Mouse (Mus musculus): ENCODE results near the gene Polr2a. TPM values are rescaled to one million over a fixed set of nuclear protein-coding genes. Genes with fewer than 3 reads are reported as not detected.

Polr2a gene
- polyA plus RNA-seq, 1 experiment from 2014 or later: 32.7 TPM

DNA sequence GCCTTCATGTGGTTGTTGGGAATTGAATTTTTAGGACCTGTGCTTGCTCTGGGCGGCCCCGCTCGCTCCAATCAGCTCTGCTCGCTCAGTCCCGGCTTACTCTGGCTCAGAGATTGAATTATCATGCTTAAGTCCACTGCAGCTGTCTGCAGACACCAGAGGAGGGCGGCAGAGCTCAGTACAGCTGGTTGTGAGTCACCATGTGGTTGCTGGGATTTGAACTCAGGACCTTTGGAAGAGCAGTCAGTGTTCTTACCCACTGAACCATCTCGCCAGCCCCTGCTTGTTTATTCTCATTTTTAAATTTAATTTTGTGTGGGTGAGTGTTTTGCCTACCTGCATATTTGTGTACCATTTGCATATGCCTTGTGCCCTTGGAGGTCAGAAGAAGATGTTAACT lies 5.1 kb upstream of the Polr2a start:
- Histone ChIP-seq H3K4me3 (no peak overlapping the region), H3K9me3 (no peaks in the 10 kb centered on the region), H3K4me1 (peaks cover 27% of the 10 kb centered on the region), H3K36me3 (no peaks in the 10 kb centered on the region), H3K27ac (no peak overlapping the region), H3K9ac (no peak overlapping the region), H3K4me2 (replicated peaks) (no peak overlapping the region), H3K27me3 (no peaks in the 10 kb centered on the region)
- WGBS: 72% methylated on average over 7 of the region's 7 CpGs
- ATAC-seq (ENCODE audit: insufficient number of reproducible peaks, insufficient read depth, low FRiP score, low TSS enrichment): no peak

DNA sequence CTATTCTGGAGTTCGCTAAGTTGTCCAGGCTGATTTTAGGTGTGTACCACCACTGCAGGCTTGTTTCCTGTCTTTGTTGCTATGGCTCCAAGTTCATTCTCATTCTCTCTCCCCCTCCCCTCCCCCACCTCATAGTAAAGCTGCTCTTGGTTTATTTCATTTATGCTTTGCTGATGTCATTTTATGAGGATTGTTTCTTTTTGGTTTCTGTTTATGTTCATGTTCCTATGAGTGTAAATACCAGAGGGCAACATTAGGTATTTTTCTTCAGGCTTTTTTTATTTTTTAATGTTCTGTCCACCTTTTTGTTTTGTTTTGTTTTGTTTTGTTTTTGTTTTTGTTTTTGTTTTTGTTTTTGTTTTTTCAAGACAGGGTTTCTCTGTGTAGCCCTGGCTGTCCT lies 3.4 kb upstream of the Polr2a start, which contains the start of gene Slc35g3:
Gene Slc35g3 (minus strand): TSS at position 101 of the 400 bp plus-strand sequence.
- ATAC-seq (ENCODE audit: insufficient number of reproducible peaks, insufficient read depth, low FRiP score, low TSS enrichment): no peak
- Histone ChIP-seq H3K9ac (no peak within 1 kb of the TSS), H3K4me3 (no peak within 1 kb of the TSS), H3K4me2 (replicated peaks) (no peak within 1 kb of the TSS), H3K27ac (peak within 1 kb of the TSS; percentile 98; the same call in 1 of the 2 replicates), H3K4me1 (peaks cover 24% of the 10 kb centered on the region), H3K9me3 (no peaks in the 10 kb centered on the region), H3K27me3 (no peaks in the 10 kb centered on the region), H3K36me3 (no peaks in the 10 kb centered on the region)
- WGBS: 68% methylated on average over 1 of the region's 1 CpGs

DNA sequence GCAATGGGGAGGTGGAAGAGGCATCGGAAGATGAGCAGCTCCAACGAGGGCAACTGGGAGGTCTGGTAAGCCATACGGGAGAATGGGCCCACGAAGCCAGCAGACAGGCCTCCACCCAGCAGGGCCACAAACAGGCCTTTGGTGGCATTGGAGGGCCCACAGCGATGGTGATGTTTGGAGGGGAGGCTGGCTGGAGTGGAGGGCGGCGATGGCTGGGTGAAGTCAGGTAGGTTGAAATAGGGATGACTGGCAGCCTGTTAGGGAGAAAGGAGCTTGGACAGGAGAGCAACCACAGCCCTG lies 2.4 kb upstream of the Polr2a start:
- H3K4me1 ChIP-seq: peaks cover 28% of the 10 kb centered on the region
- ATAC-seq (ENCODE audit: insufficient number of reproducible peaks, insufficient read depth, low FRiP score, low TSS enrichment): no peak
- H3K9ac ChIP-seq: no peak overlapping the region

DNA sequence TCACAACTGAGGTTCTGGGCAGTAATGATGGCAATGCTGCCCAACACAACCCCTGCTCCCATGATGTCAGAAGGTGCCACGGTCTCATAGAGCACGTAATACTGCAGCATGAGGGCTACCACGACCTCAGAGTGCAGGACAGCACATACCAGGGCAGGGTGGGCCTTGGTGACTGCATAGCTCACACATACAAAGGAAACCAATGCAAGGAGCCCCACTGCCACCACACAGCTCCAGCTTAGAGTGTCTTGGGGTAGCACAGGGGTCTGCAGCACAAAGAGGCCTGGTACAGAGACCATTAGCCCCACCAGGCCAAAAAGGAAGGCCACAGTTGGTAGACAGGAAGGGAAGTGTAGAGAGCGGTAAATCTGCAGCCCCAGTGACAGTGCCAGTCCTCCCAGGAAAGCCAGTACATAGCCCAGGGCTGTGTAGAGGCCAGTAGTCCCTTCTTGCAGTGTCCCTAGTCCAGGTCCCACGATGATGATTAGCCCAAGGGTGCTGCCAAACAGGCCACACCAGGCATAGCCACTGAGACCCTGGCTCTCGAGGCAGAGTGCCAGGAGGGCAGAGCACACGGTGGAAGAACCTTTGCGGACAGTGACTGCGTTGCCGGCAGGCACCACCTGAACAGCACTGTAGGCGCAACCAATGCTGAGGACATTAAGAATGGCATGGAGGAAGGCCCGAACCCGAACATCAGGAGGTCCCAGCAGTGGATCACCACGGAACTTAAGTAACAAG lies 1.9 kb upstream of the Polr2a start:
- Histone ChIP-seq H3K4me1 (peaks cover 33% of the 10 kb centered on the region), H3K9me3 (no peaks in the 10 kb centered on the region), H3K9ac (peak overlapping the region; percentile 39), H3K36me3 (no peaks in the 10 kb centered on the region), H3K4me2 (replicated peaks) (peak overlapping the region; percentile 66), H3K27me3 (no peaks in the 10 kb centered on the region), H3K27ac (peak overlapping the region; percentile 98), H3K4me3 (0 out of 2 replicates have a peak overlapping the region, but pooled peaks have one; percentile 13)
- WGBS: 78% methylated on average over 14 of the region's 14 CpGs
- no peak for ATAC-seq (ENCODE audit: insufficient number of reproducible peaks, insufficient read depth, low FRiP score, low TSS enrichment)

More for the DNA sequence above, 2.4 kb upstream of the Polr2a start:
- WGBS: 87% methylated on average over 7 of the region's 7 CpGs
- Histone ChIP-seq H3K4me3 (no peak overlapping the region), H3K27me3 (no peaks in the 10 kb centered on the region), H3K36me3 (no peaks in the 10 kb centered on the region), H3K9me3 (no peaks in the 10 kb centered on the region), H3K27ac (peak overlapping the region; percentile 98; the same call in 1 of the 2 replicates), H3K4me2 (replicated peaks) (no peak overlapping the region)

DNA sequence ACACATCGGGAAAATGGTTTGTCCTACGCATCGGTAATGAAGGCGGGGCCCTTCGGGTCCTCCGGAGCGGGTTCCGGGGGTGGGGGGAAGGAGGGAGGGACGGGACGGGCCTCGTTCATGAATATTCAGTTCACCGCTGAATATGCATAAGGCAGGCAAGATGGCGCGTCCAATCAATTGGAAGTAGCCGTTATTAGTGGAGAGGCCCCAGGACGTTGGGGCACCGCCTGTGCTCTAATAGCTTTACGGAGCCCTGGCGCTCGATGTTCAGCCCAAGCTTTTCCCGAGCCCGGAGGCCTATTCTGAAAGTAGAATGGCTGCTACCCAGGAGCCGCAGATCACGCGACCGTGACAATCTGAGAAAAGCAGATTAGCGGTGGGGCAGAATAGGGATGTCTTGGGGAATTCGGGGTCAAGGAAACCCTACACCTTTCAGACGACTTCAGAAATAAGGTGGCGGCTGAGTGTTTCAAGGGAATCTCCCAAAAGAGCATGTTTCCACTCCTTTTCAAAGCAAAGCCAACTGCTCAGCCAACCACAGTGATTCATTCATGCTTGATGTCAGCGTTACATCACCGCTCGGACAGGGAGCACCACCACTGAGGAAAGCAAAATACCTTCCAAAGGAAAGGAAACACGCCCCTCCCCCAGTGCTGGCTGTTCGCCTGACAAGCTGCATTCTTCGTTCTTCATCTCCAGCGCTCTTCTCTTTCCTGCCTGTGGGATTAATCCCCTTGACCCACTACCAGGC lies 709 bp upstream of the Polr2a start:
- peak overlapping the region; percentile 39 for H3K9ac ChIP-seq
- H3K27ac ChIP-seq: peak overlapping the region; percentile 98
- ATAC-seq (ENCODE audit: insufficient number of reproducible peaks, insufficient read depth, low FRiP score, low TSS enrichment): peak; percentile 82
- H3K4me2 ChIP-seq (replicated peaks): peak overlapping the region; percentile 66
- under 1% methylated on average over 37 of the region's 37 CpGs for WGBS
- H3K4me1 ChIP-seq: peaks cover 38% of the 10 kb centered on the region
- H3K4me3 ChIP-seq: peak overlapping the region; percentile 69
- H3K27me3 ChIP-seq: no peaks in the 10 kb centered on the region
- H3K9me3 ChIP-seq: no peaks in the 10 kb centered on the region
- H3K36me3 ChIP-seq: no peaks in the 10 kb centered on the region

DNA sequence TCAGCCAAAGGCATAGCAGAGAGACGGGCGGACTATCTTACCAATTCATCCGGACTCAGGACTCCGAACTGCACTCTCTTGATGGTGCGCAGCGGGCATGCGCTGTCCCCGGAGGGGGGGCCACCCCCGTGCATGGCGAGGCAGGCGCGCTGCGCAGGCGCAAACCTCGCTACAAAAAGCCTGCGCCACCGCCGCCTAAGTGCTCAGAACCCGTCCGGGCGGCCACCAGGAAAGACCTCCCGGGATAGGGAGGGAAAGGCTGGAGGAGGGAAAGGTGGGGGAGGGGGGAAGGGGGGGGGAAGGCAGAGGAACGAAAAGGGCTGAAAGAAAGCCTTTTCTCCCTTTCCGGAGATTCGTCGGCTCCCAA lies 364 bp downstream of the Polr2a start:
- no peaks in the 10 kb centered on the region for H3K27me3 ChIP-seq
- H3K27ac ChIP-seq: peak overlapping the region; percentile 98
- H3K36me3 ChIP-seq: no peaks in the 10 kb centered on the region
- H3K9ac ChIP-seq: peak overlapping the region; percentile 76
- peak overlapping the region; percentile 75 for H3K4me2 ChIP-seq (replicated peaks)
- H3K4me3 ChIP-seq: peak overlapping the region; percentile 69
- H3K4me1 ChIP-seq: peaks cover 41% of the 10 kb centered on the region
- H3K9me3 ChIP-seq: no peaks in the 10 kb centered on the region
- under 1% methylated on average over 26 of the region's 26 CpGs for WGBS
- ATAC-seq (ENCODE audit: insufficient number of reproducible peaks, insufficient read depth, low FRiP score, low TSS enrichment): peak; percentile 77

DNA sequence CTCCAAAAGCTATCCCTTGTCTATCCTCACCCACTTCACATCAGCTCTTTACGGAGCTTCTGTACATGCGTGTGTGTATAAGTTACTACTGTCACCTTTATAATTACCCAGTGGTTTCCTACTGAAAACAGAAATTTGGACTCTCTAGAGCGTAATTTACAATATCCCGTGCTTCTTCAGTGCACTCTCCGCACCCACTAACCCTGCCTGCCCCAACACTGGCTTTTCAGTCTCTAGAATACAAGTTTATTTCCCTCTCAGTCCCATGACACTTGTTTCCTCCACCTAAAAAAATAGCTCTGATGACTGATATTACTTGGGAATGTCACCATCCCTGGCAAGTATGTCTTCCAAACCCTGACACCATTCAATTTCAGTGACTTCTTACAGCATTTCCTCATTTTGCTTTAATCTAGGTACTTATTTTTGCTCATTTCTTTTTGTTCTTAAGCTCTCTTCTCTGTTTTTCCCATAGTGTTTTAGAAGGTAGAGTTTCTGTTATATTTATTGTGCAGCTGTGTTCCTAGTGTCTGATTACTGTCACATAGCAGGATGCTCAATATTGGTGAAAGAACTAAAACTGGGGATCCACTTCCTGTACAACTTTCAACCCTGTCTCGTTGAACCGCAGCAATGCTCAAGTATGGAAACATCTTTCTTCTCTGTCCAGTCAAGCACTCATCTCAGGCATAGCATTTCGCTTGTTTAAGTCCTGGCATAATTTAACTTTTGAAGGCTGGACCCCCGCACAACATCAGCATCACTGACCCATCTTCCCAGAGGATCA lies 941 bp downstream of the Polr2a start:
- Histone ChIP-seq H3K9ac (peak overlapping the region; percentile 76), H3K36me3 (no peaks in the 10 kb centered on the region), H3K4me1 (peaks cover 43% of the 10 kb centered on the region), H3K27ac (peak overlapping the region; percentile 98), H3K4me2 (replicated peaks) (peak overlapping the region; percentile 75), H3K27me3 (no peaks in the 10 kb centered on the region), H3K4me3 (peak overlapping the region; percentile 69), H3K9me3 (no peaks in the 10 kb centered on the region)
- WGBS: 43% methylated on average over 9 of the region's 9 CpGs
- ATAC-seq (ENCODE audit: insufficient number of reproducible peaks, insufficient read depth, low FRiP score, low TSS enrichment): no peak

DNA sequence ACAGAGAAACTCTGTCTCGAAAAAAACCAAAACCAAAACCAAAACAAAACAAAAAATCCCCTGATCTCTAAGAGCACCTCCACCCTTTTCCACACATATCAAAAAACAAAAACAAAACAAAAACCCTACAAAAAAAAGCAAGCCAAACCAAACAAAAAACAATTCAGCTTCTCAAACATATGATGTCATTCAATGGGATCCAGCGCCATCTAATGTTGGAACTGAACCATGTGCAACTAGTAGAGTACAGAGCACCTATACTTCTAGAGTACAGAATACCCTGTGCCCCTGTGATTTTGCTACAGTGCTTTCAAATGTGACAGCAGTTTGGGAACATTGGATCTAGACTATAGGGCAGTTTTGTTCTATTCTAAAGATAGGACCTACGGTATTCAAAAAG lies 3.7 kb downstream of the Polr2a start:
- H3K4me1 ChIP-seq: peaks cover 33% of the 10 kb centered on the region

DNA sequence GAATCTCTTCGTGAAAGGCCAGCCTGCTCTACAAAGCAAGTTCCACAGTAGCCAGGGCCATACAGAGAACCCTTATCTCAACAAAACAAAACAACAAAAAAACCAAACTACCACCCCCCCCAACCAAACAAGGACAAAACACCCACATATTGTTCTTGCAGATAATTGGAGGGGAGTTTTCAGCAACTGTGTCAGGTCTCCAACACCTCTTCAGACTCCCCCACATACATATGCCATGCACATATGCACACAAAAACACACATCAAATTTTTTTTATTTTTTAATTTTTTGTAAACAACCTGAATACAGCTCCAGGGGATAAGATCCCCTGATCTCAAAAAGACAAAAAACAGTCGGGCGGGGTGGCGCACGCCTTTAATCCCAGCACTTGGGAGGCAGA lies 4.2 kb downstream of the Polr2a start:
- Histone ChIP-seq H3K9ac (no peak overlapping the region), H3K9me3 (no peaks in the 10 kb centered on the region), H3K4me1 (peaks cover 30% of the 10 kb centered on the region), H3K4me2 (replicated peaks) (no peak overlapping the region), H3K4me3 (no peak overlapping the region), H3K36me3 (no peaks in the 10 kb centered on the region), H3K27ac (no peak overlapping the region), H3K27me3 (no peaks in the 10 kb centered on the region)
- ATAC-seq (ENCODE audit: insufficient number of reproducible peaks, insufficient read depth, low FRiP score, low TSS enrichment): no peak
- 89% methylated on average over 5 of the region's 5 CpGs for WGBS

More for the DNA sequence above, 3.7 kb downstream of the Polr2a start:
- Histone ChIP-seq H3K9me3 (no peaks in the 10 kb centered on the region), H3K4me3 (no peak overlapping the region), H3K9ac (no peak overlapping the region), H3K27me3 (no peaks in the 10 kb centered on the region), H3K4me2 (replicated peaks) (peak overlapping the region; percentile 75; the same call in 1 of the 2 replicates), H3K27ac (no peak overlapping the region), H3K36me3 (no peaks in the 10 kb centered on the region)
- WGBS: 66% methylated on average over 3 of the region's 3 CpGs
- no peak for ATAC-seq (ENCODE audit: insufficient number of reproducible peaks, insufficient read depth, low FRiP score, low TSS enrichment)

DNA sequence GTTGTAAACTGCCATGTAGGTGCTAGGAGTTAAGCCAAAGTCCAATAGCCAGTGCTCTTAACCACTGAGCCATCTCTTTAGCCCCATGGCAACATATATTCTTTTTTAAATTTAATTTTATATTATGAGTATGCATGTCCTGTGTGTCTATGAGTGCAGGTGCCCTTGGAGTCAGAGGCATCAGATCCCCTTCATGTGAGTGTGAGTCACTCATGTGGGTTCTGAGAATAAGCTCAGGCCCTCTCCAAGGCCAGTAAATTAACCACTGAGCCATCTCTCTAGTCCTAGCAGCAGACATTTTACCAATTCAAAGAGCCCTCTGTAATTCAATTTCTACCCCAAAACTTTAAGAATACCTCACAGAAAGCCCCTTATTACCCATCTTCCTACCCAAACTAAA lies 5.8 kb downstream of the Polr2a start:
- Histone ChIP-seq H3K27ac (no peak overlapping the region), H3K4me3 (no peak overlapping the region), H3K27me3 (no peaks in the 10 kb centered on the region), H3K9me3 (no peaks in the 10 kb centered on the region), H3K4me2 (replicated peaks) (no peak overlapping the region), H3K4me1 (peaks cover 30% of the 10 kb centered on the region), H3K9ac (no peak overlapping the region), H3K36me3 (peaks cover 6% of the 10 kb centered on the region)
- ATAC-seq (ENCODE audit: insufficient number of reproducible peaks, insufficient read depth, low FRiP score, low TSS enrichment): no peak

DNA sequence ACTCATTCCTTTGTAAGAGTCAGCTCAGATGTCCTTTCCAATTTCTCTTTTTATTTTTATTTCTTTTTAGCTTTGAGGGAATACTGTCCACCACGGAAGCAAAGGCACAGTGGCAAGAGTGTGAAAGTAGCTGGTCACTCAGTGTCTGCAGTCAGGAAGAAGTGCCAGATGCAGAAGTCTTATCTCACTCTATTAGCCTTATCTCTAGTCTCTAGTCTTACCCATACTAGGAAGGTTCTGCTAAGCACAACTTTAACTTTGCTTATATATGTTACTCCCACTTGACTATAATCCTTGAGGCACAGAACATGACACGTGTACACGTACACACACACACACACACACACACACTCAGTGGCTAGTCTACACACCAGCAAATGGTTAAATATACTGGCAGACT lies 6.8 kb downstream of the Polr2a start:
- Histone ChIP-seq H3K4me2 (replicated peaks) (no peak overlapping the region), H3K9ac (no peak overlapping the region), H3K27ac (no peak overlapping the region), H3K4me3 (no peak overlapping the region), H3K9me3 (no peaks in the 10 kb centered on the region), H3K36me3 (peaks cover 15% of the 10 kb centered on the region), H3K4me1 (peaks cover 22% of the 10 kb centered on the region), H3K27me3 (no peaks in the 10 kb centered on the region)
- WGBS: 78% methylated on average over 3 of the region's 3 CpGs
- ATAC-seq (ENCODE audit: insufficient number of reproducible peaks, insufficient read depth, low FRiP score, low TSS enrichment): no peak

Measured in embryonic facial prominence, embryonic 12.5 days (tissue).